Mouse (Mus musculus) mouse embryonic stem cell (cell line): Measurements from ENCODE around the gene Cyth4.

Experiments used
- in situ Hi-C, 2 experiments: fragments of 300-500 bp; cut with MboI; formaldehyde crosslinking; loops; 1 replicate in 1 of 2; 3 replicates in 1 of 2; pipeline ENCODE4 v1.14.3; 2019 to 2020; ENCODE audit warnings: low sequenced_read_pairs in 2 of 2, low pct_unique_long_range_greater_than_20kb in 1 of 2, mixed read lengths in 1 of 2; ENCODE audit not compliant: unreplicated experiment in 1 of 2

The Cyth4 gene

GRCm38 (mm10) chr15:78647746-78648145 lies 50.9 kb downstream of the Cyth4 start:
- in situ Hi-C loops, result no loop called here

- in situ Hi-C loops, result no loop called here
Measured at GRCm38 (mm10) chr15:78651169-78651568, 54.3 kb downstream of the Cyth4 start.

- in situ Hi-C loops, result no loop called here
Measured at GRCm38 (mm10) chr15:78664268-78664667, 67.4 kb downstream of the Cyth4 start.

- in situ Hi-C loops, result no loop called here
Measured at GRCm38 (mm10) chr15:78669221-78669871, 72.5 kb downstream of the Cyth4 start.

- in situ Hi-C loops, result no loop called here
Measured at GRCm38 (mm10) chr15:78670341-78670740, 73.5 kb downstream of the Cyth4 start.
